Mouse (Mus musculus) C2C12 (cell line): ENCODE measurements at regions not wholly inside any gene's neighbourhood (a gene's known extent, or its start where the extent isn't known, plus 50 kb on each side); places are given as distances from the start of the nearest gene placed in this dataset.

ENCODE experiments used
- H3K27me3 ChIP-seq: one replicate; pipeline ENCODE4 v1.6.1; 2011; ENCODE audit not compliant: control insufficient read depth, insufficient read depth, insufficient read length
- H3K36me3 ChIP-seq: one replicate; pipeline ENCODE4 v1.6.1; 2011; ENCODE audit not compliant: control insufficient read depth, insufficient read depth
- H3K4me3 ChIP-seq: one replicate; pipeline ENCODE4 v1.5.1; 2011; ENCODE audit warnings: mild to moderate bottlenecking, control low read depth; ENCODE audit not compliant: poor library complexity, insufficient read depth, severe bottlenecking
- H3K79me2 ChIP-seq: one replicate; pipeline ENCODE4 v1.6.1; 2011; ENCODE audit not compliant: control insufficient read depth, insufficient read depth
- H3K79me3 ChIP-seq: one replicate; pipeline ENCODE4 v1.6.1; 2011; ENCODE audit warnings: low read depth, control low read depth
- H3ac ChIP-seq: one replicate; pipeline ENCODE3; 2011; ENCODE audit warnings: low read depth; ENCODE audit not compliant: control insufficient read depth, insufficient read length
- CEBPB ChIP-seq: IDR thresholded peaks from one replicate; pipeline ENCODE4 v1.6.1; 2011; ENCODE audit warnings: low read depth, mild to moderate bottlenecking, control low read depth, moderate library complexity
- CTCF ChIP-seq: IDR thresholded peaks from one replicate; pipeline ENCODE4 v1.5.1; 2011; ENCODE audit not compliant: control insufficient read depth, insufficient read depth, insufficient read length
- FOSL1 ChIP-seq: IDR thresholded peaks from one replicate; pipeline ENCODE4 v1.8.0; 2011; ENCODE audit warnings: mild to moderate bottlenecking, low read length; ENCODE audit not compliant: poor library complexity, insufficient read depth, severe bottlenecking
- MAX ChIP-seq: IDR thresholded peaks from one replicate; pipeline ENCODE4 v1.6.1; 2011; ENCODE audit warnings: mild to moderate bottlenecking, control low read depth
- MYOD1 ChIP-seq: IDR thresholded peaks from one replicate; pipeline ENCODE4 v1.6.1; 2011; ENCODE audit warnings: low read depth; ENCODE audit not compliant: control insufficient read depth, insufficient read length
- MYOG ChIP-seq: IDR thresholded peaks from one replicate; pipeline ENCODE4 v1.6.1; 2011; ENCODE audit not compliant: control insufficient read depth, insufficient read length; ENCODE audit errors: extremely low read depth
- USF1 ChIP-seq: IDR thresholded peaks from one replicate; pipeline ENCODE4 v1.6.1; 2011; ENCODE audit warnings: low read depth, mild to moderate bottlenecking, control low read depth, moderate library complexity

DNA sequence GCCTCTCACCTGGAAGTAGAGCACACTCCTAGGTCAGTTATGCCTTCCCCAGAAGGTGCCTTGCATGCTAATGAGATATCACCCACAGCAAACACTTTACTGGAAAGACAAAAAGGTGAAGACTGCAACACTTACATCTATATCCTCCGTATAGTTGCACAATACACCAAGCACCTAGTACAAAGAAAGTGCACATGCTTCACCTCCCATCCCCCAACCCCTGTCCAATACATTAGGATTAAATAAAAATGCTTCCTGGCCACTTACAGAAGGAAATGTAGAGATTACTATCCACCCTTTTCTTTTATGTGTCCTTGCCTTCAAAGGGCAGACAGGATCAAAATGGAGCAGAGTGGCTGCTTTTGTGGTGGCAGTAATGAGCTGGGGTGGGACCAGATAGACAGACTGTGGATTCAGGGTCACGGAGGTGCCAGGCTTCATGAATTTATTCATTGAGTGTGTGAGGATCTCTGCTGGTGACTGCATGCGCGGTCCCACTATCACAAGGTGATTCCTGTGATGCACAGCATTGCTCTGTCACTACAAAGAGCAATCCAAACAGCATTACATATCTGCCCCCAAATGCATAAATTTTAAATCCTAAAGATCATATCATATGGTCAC, 109.9 kb upstream of the Fat4 start:
- no peaks in the 10 kb centered on the region for H3K79me3 ChIP-seq
- no peak overlapping the region for H3ac ChIP-seq
- no peak overlapping the region for H3K4me3 ChIP-seq
- TF ChIP-seq FOSL1: no peak
- H3K36me3 ChIP-seq: no peaks in the 10 kb centered on the region
- no peaks in the 10 kb centered on the region for H3K79me2 ChIP-seq
- H3K27me3 ChIP-seq: no peaks in the 10 kb centered on the region

GRCm38 (mm10) chr3:38754632-38755123, 132.1 kb upstream of the Fat4 start:
- no peaks in the 10 kb centered on the region for H3K79me2 ChIP-seq
- TF ChIP-seq CTCF (no peak), MYOG (no peak), MYOD1 (no peak), CEBPB (no peak), FOSL1 (no peak), MAX (no peak), USF1 (no peak)
- no peaks in the 10 kb centered on the region for H3K79me3 ChIP-seq
- no peaks in the 10 kb centered on the region for H3K36me3 ChIP-seq
- H3K4me3 ChIP-seq: no peak overlapping the region
- no peaks in the 10 kb centered on the region for H3K27me3 ChIP-seq
- H3ac ChIP-seq: no peak overlapping the region

DNA sequence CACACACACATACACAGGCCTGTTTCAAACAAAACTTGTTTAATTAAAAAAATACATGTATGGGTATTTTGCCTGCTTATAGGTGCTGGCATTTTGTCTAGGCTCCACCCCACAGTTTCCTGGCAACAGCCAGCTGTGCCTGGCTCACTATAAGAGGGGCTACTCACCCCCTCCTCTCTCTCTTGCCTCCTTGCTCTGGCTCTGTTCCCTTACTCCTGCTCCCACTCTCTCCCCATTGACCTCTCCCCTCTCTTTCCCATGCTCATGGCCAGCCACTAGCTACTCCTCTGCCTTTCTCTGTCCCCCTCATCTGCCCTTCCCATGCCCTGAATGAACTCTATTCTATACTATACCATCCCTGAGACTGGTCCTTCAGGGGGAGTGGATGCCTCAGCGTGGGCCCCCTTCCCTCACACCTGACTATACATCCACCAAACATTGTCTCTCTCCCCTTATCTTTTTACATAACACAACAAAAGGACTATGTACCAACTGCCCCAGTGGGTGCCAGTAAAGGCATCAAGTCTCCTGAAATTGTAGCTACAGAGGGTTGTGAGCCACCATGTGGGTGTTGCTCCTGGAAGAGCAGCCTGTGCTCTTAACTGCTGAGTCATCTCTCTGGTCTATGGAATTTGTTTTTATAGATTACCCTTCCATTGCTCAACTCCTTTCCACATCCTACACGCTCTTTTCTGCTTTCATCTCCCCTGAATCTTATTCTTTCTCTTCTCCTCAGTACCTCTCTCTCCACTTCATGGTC, 133.1 kb upstream of the Fat4 start:
- TF ChIP-seq FOSL1 (no peak), CEBPB (no peak), MYOD1 (no peak), USF1 (no peak)
- Histone ChIP-seq H3K79me2 (no peaks in the 10 kb centered on the region), H3K4me3 (no peak overlapping the region), H3K36me3 (no peaks in the 10 kb centered on the region), H3ac (no peak overlapping the region), H3K27me3 (no peaks in the 10 kb centered on the region), H3K79me3 (no peaks in the 10 kb centered on the region)

DNA sequence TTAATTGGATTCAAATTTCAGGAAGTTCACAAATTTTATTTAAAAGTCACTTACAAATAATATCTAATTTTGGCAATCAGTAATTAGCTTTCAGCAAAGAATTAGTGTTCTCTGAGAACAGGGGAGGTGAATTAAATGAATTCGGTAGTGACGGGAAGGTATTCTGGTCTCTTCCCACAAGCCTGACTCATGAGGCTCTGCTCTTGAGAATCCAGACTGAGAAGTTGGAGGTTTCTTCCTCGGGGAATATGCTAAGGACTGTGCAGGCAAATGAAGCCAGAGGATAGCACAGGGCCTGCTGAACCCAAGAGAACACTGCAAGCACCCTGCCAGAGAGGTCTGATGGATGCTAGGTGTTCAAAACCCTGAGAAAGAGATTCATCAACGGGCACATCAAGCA, 144.6 kb upstream of the Fat4 start:
- Histone ChIP-seq H3K79me3 (no peaks in the 10 kb centered on the region), H3K36me3 (no peaks in the 10 kb centered on the region), H3ac (no peak overlapping the region), H3K79me2 (no peaks in the 10 kb centered on the region), H3K27me3 (no peaks in the 10 kb centered on the region), H3K4me3 (no peak overlapping the region)
- TF ChIP-seq MYOG (no peak), MAX (no peak)

DNA sequence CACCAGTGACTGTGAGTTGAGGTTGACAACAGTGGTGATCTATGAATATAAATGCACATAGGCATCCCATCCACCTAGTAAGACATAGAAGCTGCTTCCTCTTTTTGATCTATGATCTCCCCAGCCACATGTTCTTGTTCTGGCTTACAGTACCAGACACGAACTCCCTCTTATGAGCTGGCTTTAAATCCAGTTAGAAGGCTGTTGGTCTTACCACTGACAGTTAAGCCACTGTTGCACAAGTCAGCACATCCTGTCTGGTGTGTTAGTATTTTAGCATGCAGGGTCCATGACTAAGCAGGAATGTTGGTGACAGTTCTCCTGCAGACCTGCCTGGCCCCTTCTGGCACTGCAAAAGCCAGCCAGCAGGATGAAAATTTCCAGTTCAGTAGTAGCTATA, 164.1 kb upstream of the Fat4 start:
- H3K27me3 ChIP-seq: no peaks in the 10 kb centered on the region
- H3K79me3 ChIP-seq: no peaks in the 10 kb centered on the region

GRCm38 (mm10) chr3:38712078-38712873, 174.5 kb upstream of the Fat4 start:
- TF ChIP-seq FOSL1: no peak

More for the DNA sequence above, 164.1 kb upstream of the Fat4 start:
- Histone ChIP-seq H3K36me3 (no peaks in the 10 kb centered on the region), H3ac (no peak overlapping the region), H3K4me3 (no peak overlapping the region), H3K79me2 (no peaks in the 10 kb centered on the region)
- no peak for TF ChIP-seq CTCF
- TF ChIP-seq FOSL1: no peak
- no peak for TF ChIP-seq USF1
- no peak for TF ChIP-seq MYOG
- TF ChIP-seq CEBPB: no peak
- no peak for TF ChIP-seq MAX
- TF ChIP-seq MYOD1: no peak

More at GRCm38 (mm10) chr3:38712078-38712873, 174.5 kb upstream of the Fat4 start:
- H3K36me3 ChIP-seq: no peaks in the 10 kb centered on the region
- no peak overlapping the region for H3K4me3 ChIP-seq
- no peak overlapping the region for H3ac ChIP-seq
- H3K79me3 ChIP-seq: no peaks in the 10 kb centered on the region
- no peaks in the 10 kb centered on the region for H3K79me2 ChIP-seq
- no peaks in the 10 kb centered on the region for H3K27me3 ChIP-seq
